In the genomic region with DNA sequence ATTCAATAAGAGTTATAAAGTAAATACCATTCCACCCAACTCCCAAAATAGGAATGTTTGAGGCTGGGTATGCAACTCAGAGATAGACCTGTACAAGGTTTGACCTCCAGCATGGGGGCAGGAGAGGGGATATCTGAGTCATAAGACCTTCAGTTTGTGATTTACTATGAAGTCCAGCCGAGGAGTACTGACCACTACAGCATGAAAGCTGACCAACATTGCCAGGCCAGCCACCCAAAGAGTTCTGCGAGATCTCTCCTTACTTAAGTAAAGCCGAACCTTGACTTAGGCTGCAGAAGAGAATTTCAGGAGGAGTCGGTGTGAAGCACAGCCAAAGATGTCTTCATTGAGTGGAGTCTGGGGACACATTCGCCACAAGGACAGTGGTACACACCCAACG, we compare ENCODE assay signal across 28 mouse cellular contexts.
"Had no signal": no experiment of that assay in that cellular context is flagged by ENCODE, and none has a peak within 500 bp of the region (broad histone marks: within the 10 kb centered on the region; RNA-seq: fewer than 3 reads in every experiment).

No protein-coding gene starts in this region.

- H3K9ac ChIP-seq: heart, embryonic 15.5 days; hindbrain, embryonic 12.5 days; hindbrain, embryonic 13.5 days; hindbrain, embryonic 14.5 days; hindbrain, embryonic 15.5 days; intestine, embryonic 15.5 days; kidney, embryonic 15.5 days had no signal

- H3K27me3 ChIP-seq: hindbrain, embryonic 12.5 days; hindbrain, embryonic 15.5 days had no signal

- H3K27ac ChIP-seq: heart, embryonic 15.5 days; hindbrain, embryonic 10.5 days; hindbrain, embryonic 12.5 days; hindbrain, embryonic 13.5 days; hindbrain, embryonic 14.5 days; hindbrain, embryonic 15.5 days; hindbrain, postnatal 0 days; intestine, embryonic 15.5 days; kidney, embryonic 15.5 days; kidney, postnatal 0 days; left cerebral cortex, adult 2 months had no signal

- H3K4me1 ChIP-seq: heart, embryonic 15.5 days; hindbrain, embryonic 10.5 days; intestine, embryonic 15.5 days; kidney, embryonic 15.5 days had no signal

- DNase-seq: heart, postnatal 10 days; heart, postnatal 14 days; heart, postnatal 36 days; heart, postnatal 4 days; kidney, adult 11 months; kidney, adult 18-20 months; kidney, adult 2 months; kidney, adult 8-10 months; kidney, adult 9 months; kidney, postnatal 10 days; kidney, postnatal 14 days; kidney, postnatal 25 days; kidney, postnatal 36 days; kidney, postnatal 4 days; layer of hippocampus, adult 9-11 months; layer of hippocampus, postnatal 36 days had no signal

- H3K4me3 ChIP-seq: heart, embryonic 15.5 days; hindbrain, embryonic 10.5 days; hindbrain, embryonic 12.5 days; hindbrain, embryonic 13.5 days; hindbrain, embryonic 15.5 days; intestine, embryonic 15.5 days; kidney, embryonic 15.5 days; layer of hippocampus, adult 2 months; left cerebral cortex, adult 2 months had no signal

- H3K36me3 ChIP-seq: heart, embryonic 15.5 days; hindbrain, embryonic 10.5 days; hindbrain, embryonic 12.5 days; hindbrain, embryonic 13.5 days; hindbrain, embryonic 15.5 days; intestine, embryonic 15.5 days; kidney, embryonic 15.5 days had no signal
